Comparison of ENCODE assay signal across 8 mouse cellular contexts in the genomic region with DNA sequence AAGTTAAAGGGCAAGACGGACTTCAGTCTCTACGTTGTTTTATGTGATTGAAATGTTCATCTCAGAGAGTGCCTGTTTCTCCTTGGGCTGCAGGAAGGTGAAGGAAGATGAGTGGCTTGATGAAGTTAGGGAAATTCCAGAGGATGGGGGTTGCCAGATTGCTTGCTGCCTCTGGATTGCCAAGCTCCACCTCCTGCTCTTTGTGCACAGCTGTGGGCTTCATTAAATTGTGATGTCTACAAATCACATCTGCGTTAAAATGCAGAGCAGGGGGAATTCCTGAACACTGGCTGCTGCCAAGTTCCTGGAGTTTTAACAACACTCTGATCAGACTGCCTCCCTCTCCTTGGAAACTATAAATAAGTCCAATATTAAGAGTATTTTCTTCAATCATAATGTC.
DNase-seq lines count a peak whose midpoint lies in the region; ATAC-seq and TF ChIP-seq lines count a peak whose summit lies in the region.

No protein-coding gene starts in this region.

- no peaks in the 10 kb centered on the region for H3K79me2 ChIP-seq in liver, adult 2 months (ENCODE audit: control insufficient read depth, insufficient read depth, low read length)

- H3K27me3 ChIP-seq in liver, adult 2 months (ENCODE audit: control insufficient read depth, insufficient read depth, low read length), result no peaks in the 10 kb centered on the region
- H3K27me3 ChIP-seq in liver, embryonic 11.5 days (replicated peaks; ENCODE audit: control insufficient read depth, insufficient read depth, low read length), result no peaks in the 10 kb centered on the region
- no peaks in the 10 kb centered on the region for H3K27me3 ChIP-seq in kidney, adult 2 months (replicated peaks; ENCODE audit: control insufficient read depth, insufficient read depth, low read length)

- H3K4me3 ChIP-seq in liver, adult 2 months (ENCODE audit: insufficient read depth, low read depth, low read length), result no peak overlapping the region
- H3K4me3 ChIP-seq in liver, embryonic 11.5 days (ENCODE audit: low read depth, low read length), result no peak overlapping the region
- H3K4me3 ChIP-seq in kidney, adult 2 months (ENCODE audit: insufficient read depth, low read depth, low read length), result no peak overlapping the region
- no peak overlapping the region for H3K4me3 ChIP-seq in layer of hippocampus, adult 2 months

- WGBS in liver, adult 2 months, result 62% methylated on average over 3 of the region's 3 CpGs
- 37% methylated on average over 3 of the region's 3 CpGs for WGBS in liver, embryonic 11.5 days
- WGBS in kidney, adult 2 months, result 11% methylated on average over 3 of the region's 3 CpGs

- no peaks in the 10 kb centered on the region for H3K9me3 ChIP-seq in liver, embryonic 11.5 days (ENCODE audit: control insufficient read depth, low read length)

- H3K4me1 ChIP-seq in liver, adult 2 months (ENCODE audit: control insufficient read depth, insufficient read depth, low read length), result no peaks in the 10 kb centered on the region
- no peaks in the 10 kb centered on the region for H3K4me1 ChIP-seq in liver, embryonic 11.5 days (replicated peaks; ENCODE audit: control insufficient read depth, insufficient read depth, low read length)
- no peaks in the 10 kb centered on the region for H3K4me1 ChIP-seq in kidney, adult 2 months (ENCODE audit: control insufficient read depth, insufficient read depth, low read length)

- no peak for TF ChIP-seq CTCF in liver, adult 2 months (IDR thresholded peaks at IDR 0.05; ENCODE audit: low read depth, low read length)
- no peak for TF ChIP-seq CTCF in kidney, adult 2 months (conservative IDR thresholded peaks at IDR 0.05; ENCODE audit: insufficient read depth, insufficient read length, low read depth, low read length)
- TF ChIP-seq CTCF in layer of hippocampus, adult 2 months (conservative IDR thresholded peaks at IDR 0.05), result no peak

- H3K36me3 ChIP-seq in liver, adult 2 months (ENCODE audit: control insufficient read depth, insufficient read depth, low read length), result no peaks in the 10 kb centered on the region
- H3K36me3 ChIP-seq in liver, embryonic 11.5 days (ENCODE audit: control insufficient read depth, insufficient read depth, low read length), result no peaks in the 10 kb centered on the region
- H3K36me3 ChIP-seq in kidney, adult 2 months (ENCODE audit: control insufficient read depth, insufficient read depth, low read length), result no peaks in the 10 kb centered on the region

- DNase-seq in liver, adult 2 months (ENCODE audit: extremely low read depth, low read depth, low spot score), result peak; percentile 4
- no peak for DNase-seq in liver, embryonic 11.5 days (ENCODE audit: low spot score)
- DNase-seq in embryo, embryonic 11.5 days (ENCODE audit: low read depth, low spot score), result peak; percentile 13
- DNase-seq in kidney, adult 2 months, result peak; percentile 57
- peak; percentile 9 to 50 for DNase-seq in lung, postnatal 4 days
- DNase-seq in layer of hippocampus, adult 2 months (ENCODE audit: low spot score in 2 of 2), result no peak
- DNase-seq in layer of hippocampus, adult 11-12 months (ENCODE audit: low spot score), result no peak

- no peak for TF ChIP-seq POLR2A in liver, adult 2 months (IDR thresholded peaks at IDR 0.05; ENCODE audit: extremely low read depth, insufficient read depth, low read length)
- no peak for TF ChIP-seq POLR2A in kidney, adult 2 months (IDR thresholded peaks at IDR 0.05; ENCODE audit: low read depth, low read length)

- H3K9ac ChIP-seq in liver, adult 2 months (ENCODE audit: low read depth, low read length), result no peak overlapping the region
- no peak overlapping the region for H3K9ac ChIP-seq in liver, embryonic 11.5 days (ENCODE audit: low read depth, low read length)

- no peak overlapping the region for H3K27ac ChIP-seq in liver, adult 2 months (replicated peaks; ENCODE audit: insufficient read depth, low read depth, low read length)
- no peak overlapping the region for H3K27ac ChIP-seq in liver, embryonic 11.5 days (ENCODE audit: low read depth, low read length)
- H3K27ac ChIP-seq in kidney, adult 2 months (ENCODE audit: insufficient read depth, low read depth, low read length), result no peak overlapping the region
- H3K27ac ChIP-seq in layer of hippocampus, adult 2 months, result no peak overlapping the region

- H3K4me2 ChIP-seq in liver, embryonic 11.5 days, result no peak overlapping the region

- no peak for ATAC-seq in liver, embryonic 11.5 days (replicated peaks; ENCODE audit: low FRiP score)
- no peak for ATAC-seq in monocyte, adult 5-6 weeks (replicated peaks; ENCODE audit: insufficient number of reproducible peaks, low FRiP score, low TSS enrichment, poor library complexity, severe bottlenecking)

Comparison
In these comparisons a context has a peak if more than half of its experiments do, and no peak if none do; other contexts are left out.
1. DNase-seq: peak in liver, adult 2 months (single experiment), embryo, embryonic 11.5 days (single experiment), kidney, adult 2 months (single experiment) and lung, postnatal 4 days (2 of 2); none in liver, embryonic 11.5 days (single experiment), layer of hippocampus, adult 2 months (0 of 2) and layer of hippocampus, adult 11-12 months (single experiment).